8 mouse cellular contexts compared by ENCODE assay signal in genomic region chr5:17888598-17888997, GRCm38 (mm10). TPM values are rescaled to one million over a fixed set of nuclear protein-coding genes. Genes with fewer than 3 reads are reported as not detected.
DNase-seq lines count a peak whose midpoint lies in the region; ATAC-seq lines count a peak whose summit lies in the region.

TSS of gene Cd36 (minus strand) at chr5:17888801.

- H3K36me3 ChIP-seq in heart, embryonic 14.5 days (ENCODE audit: control insufficient read depth, insufficient read depth, low read length), result no peaks in the 10 kb centered on the region
- H3K36me3 ChIP-seq in liver, embryonic 13.5 days, result no peaks in the 10 kb centered on the region

- 7% methylated on average over 5 of the region's 5 CpGs for WGBS in heart, embryonic 14.5 days
- 39% methylated on average over 5 of the region's 5 CpGs for WGBS in liver, embryonic 13.5 days (ENCODE audit: insufficient replicate concordance)

- H3K27me3 ChIP-seq in heart, embryonic 14.5 days (ENCODE audit: control insufficient read depth, insufficient read depth, low read length), result no peaks in the 10 kb centered on the region
- H3K27me3 ChIP-seq in liver, embryonic 13.5 days, result no peaks in the 10 kb centered on the region

- H3K4me2 ChIP-seq in heart, embryonic 14.5 days (ENCODE audit: low read length), result peak within 1 kb of the TSS; percentile 59
- no peak within 1 kb of the TSS for H3K4me2 ChIP-seq in liver, embryonic 13.5 days

- peak within 1 kb of the TSS in 1 of 2 experiments; percentile 51; a peak in 2 of 4 replicates for H3K27ac ChIP-seq in heart, embryonic 14.5 days (replicated peaks in 1 of 2; ENCODE audit: control insufficient read depth in 1 of 2, insufficient read depth in 1 of 2, low read depth in 2 of 2, low read length in 2 of 2)
- no peak within 1 kb of the TSS for H3K27ac ChIP-seq in liver, embryonic 13.5 days

- DNase-seq in urinary bladder, adult 2 months (ENCODE audit: low spot score), result no peak
- no peak for DNase-seq in urinary bladder, postnatal 10 days (ENCODE audit: low spot score)
- no peak for DNase-seq in liver, embryonic 13.5 days
- DNase-seq in layer of hippocampus, postnatal 36 days, result no peak
- DNase-seq in cerebellum, adult 11 months, result no peak

- H3K4me3 ChIP-seq in heart, embryonic 14.5 days (ENCODE audit: control insufficient read depth in 1 of 2, insufficient read depth in 1 of 2, low read depth in 1 of 2, low read length in 2 of 2), result peak within 1 kb of the TSS; percentile 2 to 24; a peak in 3 of 4 replicates
- H3K4me3 ChIP-seq in liver, embryonic 13.5 days (replicated peaks), result no peak within 1 kb of the TSS

- H3K9ac ChIP-seq in heart, embryonic 14.5 days (ENCODE audit: low read length), result peak within 1 kb of the TSS; percentile 49
- H3K9ac ChIP-seq in liver, embryonic 13.5 days, result no peak within 1 kb of the TSS

- ATAC-seq in heart, embryonic 14.5 days (ENCODE audit: insufficient number of reproducible peaks, insufficient read depth, low FRiP score, low read depth), result no peak
- no peak for ATAC-seq in liver, embryonic 13.5 days (ENCODE audit: low read depth)
- ATAC-seq in cerebellum, adult (ENCODE audit: insufficient number of reproducible peaks, low FRiP score, low TSS enrichment), result no peak
- ATAC-seq in frontal cortex, adult (ENCODE audit: low TSS enrichment), result no peak

- peaks cover 0 to 8% of the 10 kb centered on the region in 2 experiments; a peak in 2 of 4 replicates for H3K4me1 ChIP-seq in heart, embryonic 14.5 days (ENCODE audit: control insufficient read depth in 2 of 2, insufficient read depth in 2 of 2, low read length in 2 of 2)
- H3K4me1 ChIP-seq in liver, embryonic 13.5 days (replicated peaks), result no peaks in the 10 kb centered on the region

- no peaks in the 10 kb centered on the region for H3K9me3 ChIP-seq in heart, embryonic 14.5 days (ENCODE audit: control insufficient read depth, low read length)
- H3K9me3 ChIP-seq in liver, embryonic 13.5 days (replicated peaks), result no peaks in the 10 kb centered on the region

RNA-seq across cellular contexts. Expression of gene Cd36, which starts in this region (rescaled TPM):
- polyA plus RNA-seq in urinary bladder, adult 2 months (2012; rRNA removed), result 43.3 and 60.4 TPM in 2 replicates
- polyA plus RNA-seq in heart, embryonic 14.5 days (2014; fragmentation: Nextera tagmentation; extraction: Ambion mirVana), result 149 TPM in 2 replicates
- polyA plus RNA-seq in liver, embryonic 13.5 days (2015; fragmentation: Nextera tagmentation; extraction: Ambion mirVana), result 16.0 and 19.8 TPM in 2 replicates
- total RNA-seq in layer of hippocampus, postnatal 36 days (2021), result 1 to 10 TPM; 2.1 to 3.3 TPM
